Mouse (Mus musculus) cortical plate, adult 2 months (tissue): ENCODE measurements around the gene Sppl2c.

Experiments
- CTCF ChIP-seq: fragments of 200-500 bp; IDR thresholded peaks from 2 replicates; pipeline ENCODE4 v1.5.1; 2011; ENCODE audit warnings: mild to moderate bottlenecking, control low read depth, low read length; ENCODE audit not compliant: insufficient read depth; ENCODE audit errors: extremely low read depth
- POLR2A ChIP-seq: fragments of 200-500 bp; IDR thresholded peaks from 2 replicates; pipeline ENCODE4 v1.6.1; 2011; ENCODE audit warnings: mild to moderate bottlenecking, low read length, control low read depth; ENCODE audit not compliant: insufficient read depth; ENCODE audit errors: extremely low read depth

GRCm38 (mm10) chr11:104195791-104196190, 9.7 kb downstream of the Sppl2c start:
- TF ChIP-seq CTCF (peak; percentile 100), POLR2A (no peak)
